9 mouse cellular contexts compared by ENCODE assay signal in genomic region chr13:103120669-103121131, GRCm38 (mm10).
DNase-seq lines count a peak whose midpoint lies in the region; ATAC-seq and TF ChIP-seq lines count a peak whose summit lies in the region.
"Had no signal": no experiment of that assay in that cellular context is flagged by ENCODE, and none has a peak within 500 bp of the region (broad histone marks: within the 10 kb centered on the region; RNA-seq: fewer than 3 reads in every experiment).

No protein-coding gene starts in this region.

- H3K9ac ChIP-seq in lung, embryonic 16.5 days (ENCODE audit: low read length), result peak overlapping the region; percentile 25; the same call in 1 of the 2 replicates
- peak overlapping the region; percentile 17; the same call in 1 of the 2 replicates for H3K9ac ChIP-seq in embryonic facial prominence, embryonic 12.5 days
- peak overlapping the region; percentile 52 for H3K9ac ChIP-seq in hindbrain, embryonic 16.5 days (ENCODE audit: low read depth, low read length)
- H3K9ac ChIP-seq in limb, embryonic 14.5 days (ENCODE audit: low read depth, low read length, severe bottlenecking), result no peak overlapping the region
- H3K9ac ChIP-seq in stomach, embryonic 15.5 days, result no peak overlapping the region
- H3K9ac ChIP-seq: liver, embryonic 13.5 days had no signal

- H3K4me2 ChIP-seq in lung, embryonic 16.5 days (ENCODE audit: low read depth, low read length), result peak overlapping the region; percentile 9; the same call in 1 of the 2 replicates
- H3K4me2 ChIP-seq in embryonic facial prominence, embryonic 12.5 days (replicated peaks), result peak overlapping the region; percentile 34
- H3K4me2 ChIP-seq in hindbrain, embryonic 16.5 days (ENCODE audit: low read length), result peak overlapping the region; percentile 54
- H3K4me2 ChIP-seq in limb, embryonic 14.5 days (replicated peaks; ENCODE audit: low read depth, low read length, severe bottlenecking), result no peak overlapping the region; the same call in 1 of the 2 replicates
- H3K4me2 ChIP-seq in stomach, embryonic 15.5 days, result peak overlapping the region; percentile 26; the same call in 1 of the 2 replicates
- H3K4me2 ChIP-seq: liver, embryonic 13.5 days had no signal

- H3K27ac ChIP-seq in lung, embryonic 16.5 days (ENCODE audit: low read length), result no peak overlapping the region
- no peak overlapping the region for H3K27ac ChIP-seq in embryonic facial prominence, embryonic 12.5 days
- no peak overlapping the region for H3K27ac ChIP-seq in hindbrain, embryonic 16.5 days (ENCODE audit: low read depth, low read length)
- no peak overlapping the region for H3K27ac ChIP-seq in limb, embryonic 14.5 days (replicated peaks; ENCODE audit: low read depth, low read length)
- H3K27ac ChIP-seq in stomach, embryonic 15.5 days, result no peak overlapping the region
- H3K27ac ChIP-seq: liver, embryonic 13.5 days had no signal

- H3K9me3 ChIP-seq in lung, embryonic 16.5 days (ENCODE audit: control insufficient read depth, low read length), result no peaks in the 10 kb centered on the region
- no peaks in the 10 kb centered on the region for H3K9me3 ChIP-seq in embryonic facial prominence, embryonic 12.5 days
- no peaks in the 10 kb centered on the region for H3K9me3 ChIP-seq in hindbrain, embryonic 16.5 days (ENCODE audit: control insufficient read depth, low read length)
- no peaks in the 10 kb centered on the region for H3K9me3 ChIP-seq in limb, embryonic 14.5 days (ENCODE audit: control insufficient read depth, low read length)
- H3K9me3 ChIP-seq in stomach, embryonic 15.5 days, result no peaks in the 10 kb centered on the region
- H3K9me3 ChIP-seq: liver, embryonic 13.5 days had no signal

- peak; percentile 79 for ATAC-seq in lung, embryonic 16.5 days (ENCODE audit: low read depth)
- ATAC-seq in embryonic facial prominence, embryonic 12.5 days (ENCODE audit: insufficient number of reproducible peaks, insufficient read depth, low FRiP score, low TSS enrichment), result 0 out of 2 replicates have a peak, but pooled peaks have one; percentile 22
- ATAC-seq in hindbrain, embryonic 16.5 days, result peak; percentile 90
- 0 out of 2 replicates have a peak, but pooled peaks have one; percentile 41 for ATAC-seq in limb, embryonic 14.5 days (ENCODE audit: low FRiP score, low read depth)
- no peak for ATAC-seq in stomach, embryonic 15.5 days (ENCODE audit: insufficient read depth, low FRiP score, low read depth)

- TF ChIP-seq POLR2A in limb, embryonic 14.5 days (IDR thresholded peaks at IDR 0.05; ENCODE audit: borderline replicate concordance, extremely low read depth, insufficient read depth, insufficient read length), result no peak

- no peak for DNase-seq in lung, postnatal 25 days (ENCODE audit: low spot score)
- no peak for DNase-seq in limb, embryonic 14.5 days (ENCODE audit: low spot score)
- DNase-seq in adrenal gland, postnatal 25 days, result no peak
- no peak for DNase-seq in thymus, postnatal 10 days (ENCODE audit: low spot score in 2 of 2)
- DNase-seq: liver, embryonic 13.5 days had no signal

- no peak overlapping the region for H3K4me3 ChIP-seq in lung, embryonic 16.5 days (ENCODE audit: low read length)
- H3K4me3 ChIP-seq in embryonic facial prominence, embryonic 12.5 days, result no peak overlapping the region
- no peak overlapping the region for H3K4me3 ChIP-seq in hindbrain, embryonic 16.5 days (ENCODE audit: low read length)
- H3K4me3 ChIP-seq in limb, embryonic 14.5 days (replicated peaks; ENCODE audit: low read length), result no peak overlapping the region
- no peak overlapping the region for H3K4me3 ChIP-seq in stomach, embryonic 15.5 days (replicated peaks)
- H3K4me3 ChIP-seq: liver, embryonic 13.5 days had no signal

- 16% methylated on average over 7 of the region's 7 CpGs for WGBS in lung, embryonic 16.5 days
- 4% methylated on average over 7 of the region's 7 CpGs for WGBS in embryonic facial prominence, embryonic 12.5 days
- 4% methylated on average over 7 of the region's 7 CpGs for WGBS in hindbrain, embryonic 16.5 days
- WGBS in limb, embryonic 14.5 days, result 14% methylated on average over 7 of the region's 7 CpGs
- WGBS in stomach, embryonic 15.5 days, result 23% methylated on average over 7 of the region's 7 CpGs

- H3K27me3 ChIP-seq in lung, embryonic 16.5 days (ENCODE audit: control insufficient read depth, insufficient read depth, low read depth, low read length), result no peaks in the 10 kb centered on the region
- no peaks in the 10 kb centered on the region for H3K27me3 ChIP-seq in embryonic facial prominence, embryonic 12.5 days
- no peaks in the 10 kb centered on the region for H3K27me3 ChIP-seq in hindbrain, embryonic 16.5 days (replicated peaks; ENCODE audit: control insufficient read depth, insufficient read depth, low read length)
- no peaks in the 10 kb centered on the region for H3K27me3 ChIP-seq in limb, embryonic 14.5 days (ENCODE audit: control insufficient read depth, insufficient read depth, low read length)
- H3K27me3 ChIP-seq in stomach, embryonic 15.5 days (replicated peaks), result no peaks in the 10 kb centered on the region
- H3K27me3 ChIP-seq: liver, embryonic 13.5 days had no signal

- H3K36me3 ChIP-seq in lung, embryonic 16.5 days (ENCODE audit: control insufficient read depth, insufficient read depth, low read length), result no peaks in the 10 kb centered on the region
- no peaks in the 10 kb centered on the region for H3K36me3 ChIP-seq in embryonic facial prominence, embryonic 12.5 days
- H3K36me3 ChIP-seq in hindbrain, embryonic 16.5 days (ENCODE audit: control insufficient read depth, insufficient read depth, low read length), result no peaks in the 10 kb centered on the region
- no peaks in the 10 kb centered on the region for H3K36me3 ChIP-seq in limb, embryonic 14.5 days (ENCODE audit: control insufficient read depth, insufficient read depth, low read length)
- no peaks in the 10 kb centered on the region for H3K36me3 ChIP-seq in stomach, embryonic 15.5 days
- H3K36me3 ChIP-seq: liver, embryonic 13.5 days had no signal

- no peaks in the 10 kb centered on the region; the same call in 1 of the 2 replicates for H3K4me1 ChIP-seq in lung, embryonic 16.5 days (replicated peaks; ENCODE audit: control insufficient read depth, insufficient read depth, low read length)
- no peaks in the 10 kb centered on the region; the same call in 1 of the 2 replicates for H3K4me1 ChIP-seq in embryonic facial prominence, embryonic 12.5 days
- peaks cover 7% of the 10 kb centered on the region for H3K4me1 ChIP-seq in hindbrain, embryonic 16.5 days (ENCODE audit: control insufficient read depth, insufficient read depth, low read depth, low read length)
- peaks cover 5% of the 10 kb centered on the region; the same call in 1 of the 2 replicates for H3K4me1 ChIP-seq in limb, embryonic 14.5 days (ENCODE audit: control insufficient read depth, insufficient read depth, low read length)
- H3K4me1 ChIP-seq in stomach, embryonic 15.5 days, result no peaks in the 10 kb centered on the region
- H3K4me1 ChIP-seq: liver, embryonic 13.5 days had no signal

Comparison
In these comparisons a context has a peak if more than half of its experiments do, and no peak if none do; other contexts are left out.
1. H3K9ac ChIP-seq: peak in lung, embryonic 16.5 days (single experiment), embryonic facial prominence, embryonic 12.5 days (single experiment) and hindbrain, embryonic 16.5 days (single experiment); none in limb, embryonic 14.5 days (single experiment) and stomach, embryonic 15.5 days (single experiment).